Mouse (Mus musculus) midbrain, postnatal 0 days (tissue): Measurements from ENCODE around the gene Iah1. TPM values are rescaled to one million over a fixed set of nuclear protein-coding genes. Genes with fewer than 3 reads are reported as not detected.

Experiments
- ATAC-seq: fragments of 200-750 bp; cut with Nextera tagmentation; 2 replicates; pipeline ENCODE4 v1.8.0; 2017; ENCODE audit warnings: moderate number of reproducible peaks, mild to moderate bottlenecking, moderate TSS enrichment, moderate library complexity; ENCODE audit not compliant: low FRiP score
- DNase-seq: peaks from one replicate; pipeline ENCODE4 v3.0.0-alpha.2; 2015; ENCODE audit warnings: low spot score
- H3K27ac ChIP-seq: fragments of 300-500 bp; sonication (generic); 2 replicates; pipeline ENCODE4 v1.5.1; 2014; ENCODE audit warnings: low read depth, mild to moderate bottlenecking, low read length, mixed read lengths
- H3K27me3 ChIP-seq: fragments of 300-500 bp; sonication (generic); 2 replicates; pipeline ENCODE4 v1.6.1; 2014; ENCODE audit warnings: low read length, control low read depth, mixed read lengths; ENCODE audit not compliant: insufficient read depth
- H3K36me3 ChIP-seq: fragments of 300-500 bp; sonication (generic); 2 replicates; pipeline ENCODE4 v1.6.1; 2014; ENCODE audit warnings: low read length, control low read depth, mixed read lengths; ENCODE audit not compliant: insufficient read depth
- H3K4me1 ChIP-seq: fragments of 300-500 bp; sonication (generic); 2 replicates; pipeline ENCODE4 v1.6.1; 2014; ENCODE audit warnings: mild to moderate bottlenecking, control low read depth, antibody characterized with exemption, low read length, mixed read lengths; ENCODE audit not compliant: insufficient read depth
- H3K4me2 ChIP-seq: fragments of 300-500 bp; sonication (generic); 2 replicates; pipeline ENCODE4 v1.6.1; 2014; ENCODE audit warnings: low read depth, mild to moderate bottlenecking, low read length, mixed read lengths; ENCODE audit not compliant: poor library complexity, severe bottlenecking
- H3K4me3 ChIP-seq: fragments of 300-500 bp; sonication (generic); 2 replicates; pipeline ENCODE4 v1.5.1; 2014; ENCODE audit warnings: low read depth, mild to moderate bottlenecking, low read length, moderate library complexity
- H3K9ac ChIP-seq: fragments of 300-500 bp; sonication (generic); replicated peaks from 2 replicates; pipeline ENCODE4 v1.6.1; 2014; ENCODE audit warnings: mild to moderate bottlenecking, low read length, moderate library complexity, mixed read lengths; ENCODE audit not compliant: poor library complexity, severe bottlenecking
- H3K9me3 ChIP-seq: fragments of 300-500 bp; sonication (generic); 2 replicates; pipeline ENCODE4 v1.6.1; 2016; ENCODE audit warnings: low read length, control low read depth
- CTCF ChIP-seq: IDR thresholded peaks from 2 replicates; pipeline ENCODE4 v1.5.1; 2016; ENCODE audit warnings: antibody characterized with exemption, mild to moderate bottlenecking
- WGBS: fragments of 180-500 bp; shearing (Covaris S2); extraction: QIAGEN DNeasy Blood & Tissue Kit; methylation state at CpG from one replicate; pipeline ENCODE4 v1.1.7; 2014; 5-methylcytosine and 5-hydroxymethylcytosine counted together
- polyA plus RNA-seq: library from polyadenylated mRNA; unstranded; fragments of >200 nt; fragmentation: Nextera tagmentation; extraction: Ambion mirVana; gene quantifications from 2 replicates; pipeline ENCODE4 v1.2.1, GENCODE M21; 2015
- total RNA-seq: library from RNA; depleted of rRNA; stranded (reverse); fragments of >200 nt; gene quantifications from 2 replicates; pipeline ENCODE4 v1.2.3, GENCODE M21; 2014

The Iah1 gene
- total and polyA plus RNA-seq, 2 experiments from 2014 or later, result 19.8 to 22.2 TPM

- H3K4me1 ChIP-seq, result no peaks in the 10 kb centered on the region
- H3K9me3 ChIP-seq, result no peaks in the 10 kb centered on the region
- no peak overlapping the region for H3K4me2 ChIP-seq
- H3K27me3 ChIP-seq, result no peaks in the 10 kb centered on the region
- H3K9ac ChIP-seq, result no peak overlapping the region
- ATAC-seq (no peak), DNase-seq (no peak)
- H3K27ac ChIP-seq, result no peak overlapping the region
- peaks cover 25% of the 10 kb centered on the region; the same call in 1 of the 2 replicates for H3K36me3 ChIP-seq
- 87% methylated on average over 4 of the region's 4 CpGs for WGBS
- H3K4me3 ChIP-seq, result no peak overlapping the region
- TF ChIP-seq CTCF, result no peak
These were observed 6.1 kb downstream of the Iah1 start for GRCm38 (mm10) chr12:21322296-21322695.

GRCm38 (mm10) chr12:21322856-21323255 lies 6.7 kb downstream of the Iah1 start:
- no peak for DNase-seq
- Histone ChIP-seq H3K9me3 (no peaks in the 10 kb centered on the region), H3K4me2 (no peak overlapping the region), H3K27ac (no peak overlapping the region), H3K4me3 (no peak overlapping the region), H3K27me3 (no peaks in the 10 kb centered on the region), H3K4me1 (no peaks in the 10 kb centered on the region), H3K9ac (no peak overlapping the region), H3K36me3 (peaks cover 30% of the 10 kb centered on the region)
- no peak for TF ChIP-seq CTCF
- WGBS, result 78% methylated on average over 9 of the region's 9 CpGs
- no peak for ATAC-seq

DNA sequence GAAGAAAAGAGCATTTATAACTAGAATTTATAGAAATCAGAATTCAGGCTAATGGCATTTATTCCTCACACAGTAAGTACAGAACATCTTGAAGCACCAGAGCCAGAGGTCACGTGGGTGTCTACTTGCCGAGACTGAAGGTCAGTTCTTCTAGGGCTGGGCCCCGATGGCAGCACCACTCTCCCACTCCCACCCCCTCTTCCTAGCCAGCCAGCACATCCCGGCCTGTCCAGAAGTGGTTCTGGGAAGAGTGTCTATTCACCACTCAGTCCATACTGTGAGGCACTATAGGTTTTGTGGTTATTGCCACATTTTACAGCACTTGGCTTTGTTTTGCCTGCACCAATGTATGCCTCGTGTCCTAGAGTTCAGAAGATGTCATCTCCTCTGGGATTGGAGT lies 7.9 kb downstream of the Iah1 start:
- H3K4me1 ChIP-seq, result no peaks in the 10 kb centered on the region
- WGBS, result 84% methylated on average over 5 of the region's 5 CpGs
- no peak overlapping the region for H3K4me3 ChIP-seq
- H3K9ac ChIP-seq, result no peak overlapping the region
- TF ChIP-seq CTCF, result no peak
- no peak for ATAC-seq
- no peak for DNase-seq
- no peaks in the 10 kb centered on the region for H3K27me3 ChIP-seq
- H3K36me3 ChIP-seq, result peaks cover 34% of the 10 kb centered on the region
- no peak overlapping the region for H3K27ac ChIP-seq
- H3K9me3 ChIP-seq, result no peaks in the 10 kb centered on the region
- H3K4me2 ChIP-seq, result no peak overlapping the region

DNA sequence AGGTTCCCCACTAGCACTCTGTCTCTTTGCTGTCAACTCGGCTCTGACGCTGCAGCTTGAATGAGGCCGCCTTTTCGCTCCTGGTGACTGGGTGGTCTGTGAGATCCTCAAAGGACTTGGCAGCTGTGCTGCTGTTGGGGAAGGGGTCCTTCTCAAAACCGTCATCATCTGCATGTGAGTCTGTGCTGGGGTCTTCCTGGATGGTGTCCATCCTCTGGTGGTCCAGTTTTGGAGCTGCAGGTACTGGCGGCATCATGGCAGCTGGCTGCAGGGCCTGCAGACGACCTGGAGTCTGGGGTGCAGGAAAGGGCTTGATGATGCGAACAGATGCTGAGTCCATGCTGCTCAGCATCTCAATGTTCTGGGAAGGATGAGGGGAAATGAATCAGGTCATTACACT lies 9.1 kb downstream of the Iah1 start:
- H3K9ac ChIP-seq, result no peak overlapping the region
- no peak for DNase-seq
- 91% methylated on average over 8 of the region's 8 CpGs for WGBS
- H3K4me1 ChIP-seq, result no peaks in the 10 kb centered on the region
- no peaks in the 10 kb centered on the region for H3K9me3 ChIP-seq
- no peaks in the 10 kb centered on the region for H3K27me3 ChIP-seq
- ATAC-seq, result no peak
- H3K4me3 ChIP-seq, result no peak overlapping the region
- H3K36me3 ChIP-seq, result peaks cover 42% of the 10 kb centered on the region
- TF ChIP-seq CTCF, result no peak
- H3K4me2 ChIP-seq, result no peak overlapping the region
- no peak overlapping the region for H3K27ac ChIP-seq

- Histone ChIP-seq H3K36me3 (peaks cover 48% of the 10 kb centered on the region), H3K27ac (no peak overlapping the region), H3K9me3 (no peaks in the 10 kb centered on the region), H3K4me3 (no peak overlapping the region), H3K27me3 (no peaks in the 10 kb centered on the region), H3K4me2 (no peak overlapping the region), H3K4me1 (no peaks in the 10 kb centered on the region), H3K9ac (no peak overlapping the region)
- ATAC-seq (no peak), DNase-seq (no peak)
- no peak for TF ChIP-seq CTCF
- 93% methylated on average over 3 of the region's 3 CpGs for WGBS
These were observed 10.1 kb downstream of the Iah1 start for GRCm38 (mm10) chr12:21326325-21326724.

GRCm38 (mm10) chr12:21329661-21330400 lies 13.6 kb downstream of the Iah1 start:
- Histone ChIP-seq H3K27ac (no peak overlapping the region), H3K27me3 (no peaks in the 10 kb centered on the region), H3K36me3 (peaks cover 46% of the 10 kb centered on the region), H3K9ac (no peak overlapping the region), H3K4me3 (no peak overlapping the region), H3K9me3 (no peaks in the 10 kb centered on the region), H3K4me1 (no peaks in the 10 kb centered on the region), H3K4me2 (no peak overlapping the region)
- 95% methylated on average over 9 of the region's 9 CpGs for WGBS
- ATAC-seq (no peak), DNase-seq (no peak)
- TF ChIP-seq CTCF, result no peak
